Mouse (Mus musculus): ENCODE measurements around the gene Bet1l.

- TF ChIP-seq CTCF (conservative IDR thresholded peaks at IDR 0.05; ENCODE audit: low read length) = no peak
- TF ChIP-seq NANOG (IDR thresholded peaks at IDR 0.05; ENCODE audit: borderline replicate concordance, low read length) = no peak
Measured at GRCm38 (mm10) chr7:140847755-140848580, 9.4 kb downstream of the Bet1l start, which contains the start of gene Odf3.

Data from E14TG2a.4 (cell line).